Mouse (Mus musculus) liver, adult 2 months (tissue): Measurements from ENCODE around the gene Helz2.

Experiments
- CTCF ChIP-seq: fragments of 200-500 bp; IDR thresholded peaks from 2 replicates; pipeline ENCODE4 v1.5.1; 2011; ENCODE audit warnings: low read depth, low read length, control low read depth
- POLR2A ChIP-seq: fragments of 200-500 bp; IDR thresholded peaks from 2 replicates; pipeline ENCODE4 v1.6.1; 2011; ENCODE audit warnings: low read length, control low read depth; ENCODE audit not compliant: insufficient read depth; ENCODE audit errors: extremely low read depth

- no peak for TF ChIP-seq POLR2A
- TF ChIP-seq CTCF, result no peak
Measured at GRCm38 (mm10) chr2:181206118-181206517, 35.7 kb downstream of the Helz2 start.
